Mouse (Mus musculus) midbrain, embryonic 15.5 days (tissue): ENCODE results near the gene Uap1. TPM values are rescaled to one million over a fixed set of nuclear protein-coding genes. Genes with fewer than 3 reads are reported as not detected.

ENCODE experiments used
- ATAC-seq: fragments of 200-750 bp; cut with Nextera tagmentation; replicated peaks from 2 replicates; pipeline ENCODE4 v1.8.0; 2017; ENCODE audit warnings: moderate TSS enrichment
- H3K27ac ChIP-seq: fragments of 300-500 bp; sonication (generic); 2 replicates; pipeline ENCODE4 v1.5.1; 2015; ENCODE audit warnings: mild to moderate bottlenecking, inconsistent platforms
- H3K27me3 ChIP-seq: fragments of 300-500 bp; sonication (generic); replicated peaks from 2 replicates; pipeline ENCODE4 v1.6.1; 2015; ENCODE audit warnings: inconsistent platforms
- H3K36me3 ChIP-seq: fragments of 300-500 bp; sonication (generic); replicated peaks from 2 replicates; pipeline ENCODE4 v1.6.1; 2015; ENCODE audit warnings: inconsistent platforms
- H3K4me1 ChIP-seq: fragments of 300-500 bp; sonication (generic); 2 replicates; pipeline ENCODE4 v1.6.1; 2015; ENCODE audit warnings: inconsistent platforms
- H3K4me2 ChIP-seq: fragments of 300-500 bp; sonication (generic); 2 replicates; pipeline ENCODE4 v1.6.1; 2015; ENCODE audit warnings: inconsistent platforms, mild to moderate bottlenecking, moderate library complexity
- H3K4me3 ChIP-seq: fragments of 300-500 bp; sonication (generic); 2 replicates; pipeline ENCODE4 v1.5.1; 2015; ENCODE audit warnings: mild to moderate bottlenecking, inconsistent platforms
- H3K9ac ChIP-seq: fragments of 300-500 bp; sonication (generic); 2 replicates; pipeline ENCODE4 v1.6.1; 2015; ENCODE audit warnings: mild to moderate bottlenecking, inconsistent platforms
- H3K9me3 ChIP-seq: fragments of 300-500 bp; sonication (generic); 2 replicates; pipeline ENCODE4 v1.6.1; 2016; ENCODE audit warnings: inconsistent platforms
- WGBS: fragments of 180-500 bp; shearing (Covaris S2); methylation state at CpG from one replicate; pipeline ENCODE4 v1.1.7; 2015; ENCODE audit warnings: mixed read lengths; 5-methylcytosine and 5-hydroxymethylcytosine counted together
- polyA plus RNA-seq: library from polyadenylated mRNA; unstranded; fragments of >200 nt; fragmentation: Nextera tagmentation; extraction: Ambion mirVana; gene quantifications from 2 replicates; pipeline ENCODE4 v1.2.1, GENCODE M21; 2015

Gene Uap1
- polyA plus RNA-seq, 1 experiment from 2014 or later: 63.2 TPM

- no peak overlapping the region for H3K4me2 ChIP-seq
- peaks cover 8% of the 10 kb centered on the region for H3K36me3 ChIP-seq
- H3K9ac ChIP-seq: no peak overlapping the region
- H3K4me3 ChIP-seq: no peak overlapping the region
- no peaks in the 10 kb centered on the region for H3K27me3 ChIP-seq
- no peaks in the 10 kb centered on the region for H3K9me3 ChIP-seq
- no peak for ATAC-seq
- no peak overlapping the region for H3K27ac ChIP-seq
- no peaks in the 10 kb centered on the region for H3K4me1 ChIP-seq
- WGBS: 88% methylated on average over 3 of the region's 3 CpGs
Measured at GRCm38 (mm10) chr1:170163398-170163943, 11.3 kb downstream of the Uap1 start.

DNA sequence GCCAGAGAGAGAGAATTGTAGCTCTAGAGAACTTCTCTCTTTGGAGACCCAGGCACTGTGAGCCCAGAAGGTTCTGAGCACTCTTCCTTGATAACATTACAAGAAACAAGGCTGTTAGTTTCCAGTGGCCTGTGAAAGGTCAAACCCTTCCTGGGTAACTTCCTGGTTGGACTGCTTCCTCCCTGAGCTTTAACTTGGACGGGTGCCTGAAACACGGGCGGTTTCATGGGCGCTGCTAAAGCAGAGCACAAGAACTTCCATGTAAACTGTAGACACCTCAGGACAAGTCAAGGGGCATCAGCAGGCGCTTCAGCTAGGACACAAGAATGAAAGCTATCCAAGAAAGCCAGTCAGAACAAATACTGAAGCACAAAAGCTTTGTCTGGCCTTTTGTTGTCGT is 12.9 kb downstream of the Uap1 start:
- Histone ChIP-seq H3K4me1 (no peaks in the 10 kb centered on the region), H3K27ac (no peak overlapping the region), H3K9ac (no peak overlapping the region), H3K27me3 (no peaks in the 10 kb centered on the region), H3K4me2 (no peak overlapping the region), H3K36me3 (peaks cover 16% of the 10 kb centered on the region), H3K9me3 (no peaks in the 10 kb centered on the region), H3K4me3 (no peak overlapping the region)
- ATAC-seq: no peak
- 82% methylated on average over 6 of the region's 6 CpGs for WGBS

DNA sequence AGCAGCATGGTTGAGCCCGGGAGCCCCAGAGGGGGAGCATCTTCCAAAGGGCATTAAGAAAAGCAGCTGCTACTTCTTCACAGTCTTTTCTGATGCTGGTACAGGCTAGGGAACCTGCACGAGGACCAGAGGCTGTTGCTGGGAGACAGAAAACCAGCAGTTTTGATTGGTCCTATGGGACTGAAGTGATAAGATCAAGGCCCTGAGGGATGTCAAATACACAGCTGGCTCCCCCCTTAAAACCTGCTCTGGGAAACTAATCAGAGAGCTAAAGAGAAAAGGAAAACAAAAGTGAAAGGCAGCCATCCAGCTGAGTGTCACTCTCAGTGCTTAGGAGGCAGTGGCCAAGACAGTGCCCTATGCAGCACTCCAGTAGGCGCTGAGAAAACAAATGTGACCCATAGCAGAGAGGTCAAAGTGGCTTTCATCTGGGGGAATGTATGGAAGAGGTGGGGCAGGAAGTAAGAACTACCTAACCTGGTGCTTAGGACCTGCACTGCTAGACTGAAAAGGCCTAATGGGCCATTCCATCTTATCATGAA is 14.3 kb downstream of the Uap1 start:
- no peak overlapping the region for H3K9ac ChIP-seq
- 61% methylated on average over 3 of the region's 3 CpGs for WGBS
- no peak overlapping the region for H3K27ac ChIP-seq
- no peaks in the 10 kb centered on the region for H3K27me3 ChIP-seq
- H3K4me2 ChIP-seq: no peak overlapping the region
- H3K36me3 ChIP-seq: peaks cover 8% of the 10 kb centered on the region; the same call in 1 of the 2 replicates
- no peak overlapping the region for H3K4me3 ChIP-seq
- no peak for ATAC-seq
- H3K9me3 ChIP-seq: no peaks in the 10 kb centered on the region
- H3K4me1 ChIP-seq: no peaks in the 10 kb centered on the region

DNA sequence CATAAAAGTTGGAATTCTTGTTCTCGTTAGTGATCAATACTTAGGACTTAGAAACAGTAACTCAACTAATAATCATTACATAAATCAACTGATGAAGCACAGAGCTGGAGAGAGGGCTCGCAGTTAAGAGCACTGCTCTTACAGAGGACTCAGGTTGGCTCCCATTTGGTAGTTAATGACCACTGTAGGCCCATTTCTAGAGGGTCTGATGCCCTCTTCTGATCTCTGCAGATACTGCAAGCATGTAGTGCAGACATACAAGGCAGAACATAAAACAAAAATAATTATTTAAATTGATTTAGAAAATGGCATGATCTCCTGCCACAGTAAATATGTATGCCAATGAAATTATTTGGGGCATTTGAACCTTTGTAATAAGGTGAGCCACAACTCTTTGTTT is 15.1 kb downstream of the Uap1 start:
- no peaks in the 10 kb centered on the region for H3K4me1 ChIP-seq
- ATAC-seq: no peak
- 98% methylated on average over 2 of the region's 2 CpGs for WGBS

GRCm38 (mm10) chr1:170155761-170156160 is 19.0 kb downstream of the Uap1 start:
- Histone ChIP-seq H3K36me3 (0 out of 2 replicates have a peak, but pooled peaks cover 10% of the 10 kb centered on the region), H3K9me3 (no peaks in the 10 kb centered on the region)

More for the DNA sequence above, 15.1 kb downstream of the Uap1 start:
- Histone ChIP-seq H3K36me3 (peaks cover 10% of the 10 kb centered on the region; the same call in 1 of the 2 replicates), H3K27ac (no peak overlapping the region), H3K9ac (no peak overlapping the region), H3K4me3 (no peak overlapping the region), H3K4me2 (no peak overlapping the region), H3K9me3 (no peaks in the 10 kb centered on the region), H3K27me3 (no peaks in the 10 kb centered on the region)

GRCm38 (mm10) chr1:170155298-170155697 is 19.5 kb downstream of the Uap1 start:
- Histone ChIP-seq H3K4me1 (no peaks in the 10 kb centered on the region), H3K27me3 (no peaks in the 10 kb centered on the region), H3K27ac (no peak overlapping the region), H3K9me3 (no peaks in the 10 kb centered on the region), H3K9ac (no peak overlapping the region), H3K4me3 (no peak overlapping the region), H3K4me2 (no peak overlapping the region), H3K36me3 (peaks cover 10% of the 10 kb centered on the region; the same call in 1 of the 2 replicates)
- no peak for ATAC-seq
- 81% methylated on average over 2 of the region's 2 CpGs for WGBS

More at GRCm38 (mm10) chr1:170155761-170156160, 19.0 kb downstream of the Uap1 start:
- no peak overlapping the region for H3K27ac ChIP-seq
- H3K4me2 ChIP-seq: no peak overlapping the region
- 84% methylated on average over 5 of the region's 5 CpGs for WGBS
- no peaks in the 10 kb centered on the region for H3K4me1 ChIP-seq
- ATAC-seq: no peak
- H3K9ac ChIP-seq: no peak overlapping the region
- H3K27me3 ChIP-seq: no peaks in the 10 kb centered on the region
- no peak overlapping the region for H3K4me3 ChIP-seq

- Histone ChIP-seq H3K4me1 (no peaks in the 10 kb centered on the region), H3K27me3 (no peaks in the 10 kb centered on the region), H3K9me3 (no peaks in the 10 kb centered on the region), H3K9ac (no peak overlapping the region), H3K36me3 (peaks cover 16% of the 10 kb centered on the region; the same call in 1 of the 2 replicates), H3K4me2 (no peak overlapping the region), H3K27ac (no peak overlapping the region), H3K4me3 (no peak overlapping the region)
- no peak for ATAC-seq
- whole genome bisulfite sequencing: 48% methylated on average over 8 of the region's 8 CpGs
Measured at GRCm38 (mm10) chr1:170153986-170154385, 20.8 kb downstream of the Uap1 start.

DNA sequence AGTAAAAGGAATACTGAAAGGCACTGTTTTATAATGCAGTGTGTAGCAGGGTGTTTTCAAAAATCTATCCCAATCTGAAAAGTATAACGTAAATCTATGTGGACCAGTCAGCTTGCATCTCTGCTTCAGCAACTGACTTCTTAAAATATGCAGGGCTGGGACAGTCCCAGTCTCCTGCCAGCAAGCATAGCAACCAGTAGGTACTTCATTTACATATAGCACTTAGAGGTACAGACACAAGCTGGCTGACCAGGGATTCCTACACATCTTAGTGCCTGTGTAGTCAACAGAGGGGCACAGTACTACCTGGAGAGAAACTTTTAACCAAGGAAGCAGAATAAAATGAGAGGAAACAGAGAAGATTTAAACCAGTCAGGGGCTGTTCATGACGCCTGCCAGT is 22.2 kb downstream of the Uap1 start:
- 74% methylated on average over 2 of the region's 2 CpGs for WGBS
- H3K9ac ChIP-seq: no peak overlapping the region
- no peak overlapping the region for H3K4me3 ChIP-seq
- no peaks in the 10 kb centered on the region for H3K4me1 ChIP-seq
- H3K27ac ChIP-seq: no peak overlapping the region
- no peak for ATAC-seq
- H3K9me3 ChIP-seq: no peaks in the 10 kb centered on the region
- H3K36me3 ChIP-seq: peaks cover 8% of the 10 kb centered on the region; the same call in 1 of the 2 replicates
- H3K4me2 ChIP-seq: no peak overlapping the region
- H3K27me3 ChIP-seq: no peaks in the 10 kb centered on the region

DNA sequence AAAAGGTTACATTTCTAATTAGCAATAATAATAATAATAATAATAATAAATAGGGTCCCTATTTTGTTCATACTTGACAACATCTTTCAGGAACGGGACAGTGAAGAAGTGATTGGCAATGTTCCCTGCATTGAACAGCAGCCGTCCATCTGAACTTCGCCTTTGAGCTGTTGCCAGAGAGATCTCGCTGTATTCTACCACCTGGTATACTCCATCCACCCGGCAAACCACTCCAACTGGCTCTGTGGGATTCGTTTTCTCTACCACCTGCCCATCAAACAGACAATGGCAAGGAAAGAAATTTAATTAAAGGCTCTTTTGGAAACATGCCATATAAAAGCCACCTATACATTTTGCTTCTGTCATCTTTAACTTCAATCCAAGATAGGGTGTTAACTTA is 23.9 kb downstream of the Uap1 start:
- WGBS: 73% methylated on average over 6 of the region's 6 CpGs
- Histone ChIP-seq H3K4me2 (no peak overlapping the region), H3K36me3 (peaks cover 8% of the 10 kb centered on the region; the same call in 1 of the 2 replicates), H3K9ac (no peak overlapping the region), H3K4me1 (no peaks in the 10 kb centered on the region), H3K27me3 (no peaks in the 10 kb centered on the region), H3K4me3 (no peak overlapping the region), H3K27ac (no peak overlapping the region), H3K9me3 (no peaks in the 10 kb centered on the region)
- no peak for ATAC-seq

DNA sequence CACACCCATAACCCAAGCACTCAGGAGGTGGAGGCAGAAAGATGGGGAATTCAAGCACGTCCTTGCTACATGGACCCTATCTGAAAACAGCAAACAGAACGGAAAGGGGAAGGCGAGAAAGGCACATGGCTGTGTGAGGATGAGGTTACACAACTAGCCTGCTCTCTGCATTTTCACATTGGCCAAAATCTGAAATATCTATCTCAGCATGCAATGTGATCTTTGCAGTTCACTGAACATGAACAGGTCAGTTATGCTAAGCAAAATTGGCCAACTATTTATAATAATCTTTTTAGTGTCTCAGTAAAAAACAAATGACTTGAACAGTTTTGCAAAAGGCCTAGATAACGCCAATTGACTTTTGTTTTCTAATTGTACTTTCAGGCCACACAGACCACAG is 25.0 kb downstream of the Uap1 start:
- no peaks in the 10 kb centered on the region for H3K4me1 ChIP-seq
- H3K36me3 ChIP-seq: peaks cover 6% of the 10 kb centered on the region; the same call in 1 of the 2 replicates
- H3K9ac ChIP-seq: no peak overlapping the region
- no peak for ATAC-seq
- H3K4me2 ChIP-seq: no peak overlapping the region
- WGBS: 93% methylated on average over 4 of the region's 4 CpGs
- H3K9me3 ChIP-seq: no peaks in the 10 kb centered on the region
- H3K4me3 ChIP-seq: no peak overlapping the region
- no peaks in the 10 kb centered on the region for H3K27me3 ChIP-seq
- H3K27ac ChIP-seq: no peak overlapping the region

DNA sequence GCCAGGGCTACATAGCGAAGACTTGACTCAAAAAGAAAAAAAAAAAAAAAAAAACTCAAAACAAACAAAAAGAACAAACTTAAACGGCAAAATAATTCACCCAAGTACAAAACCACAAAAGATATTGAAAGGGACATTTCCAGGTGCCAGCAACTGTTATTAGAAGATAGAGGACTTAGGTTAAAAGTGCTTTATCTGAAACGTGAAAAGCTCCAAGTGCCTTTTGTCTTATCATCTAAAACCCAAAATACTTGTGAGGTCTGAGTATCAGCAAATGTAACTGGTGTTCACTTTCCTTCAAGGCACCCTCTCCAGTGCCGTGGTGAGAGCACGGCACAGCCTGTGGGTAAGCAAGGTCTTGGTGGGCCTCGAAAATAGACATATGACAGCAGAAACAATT is 26.2 kb downstream of the Uap1 start:
- Histone ChIP-seq H3K9me3 (no peaks in the 10 kb centered on the region), H3K4me1 (no peaks in the 10 kb centered on the region), H3K9ac (no peak overlapping the region), H3K36me3 (peaks cover 6% of the 10 kb centered on the region; the same call in 1 of the 2 replicates), H3K27ac (no peak overlapping the region), H3K27me3 (no peaks in the 10 kb centered on the region), H3K4me2 (no peak overlapping the region), H3K4me3 (no peak overlapping the region)
- ATAC-seq: no peak
- 96% methylated on average over 6 of the region's 6 CpGs for WGBS

- no peak overlapping the region for H3K4me3 ChIP-seq
- no peak overlapping the region for H3K9ac ChIP-seq
- H3K36me3 ChIP-seq: peaks cover 8% of the 10 kb centered on the region; the same call in 1 of the 2 replicates
- H3K27me3 ChIP-seq: no peaks in the 10 kb centered on the region
- 91% methylated on average over 9 of the region's 9 CpGs for WGBS
- ATAC-seq: no peak
- H3K9me3 ChIP-seq: no peaks in the 10 kb centered on the region
- H3K4me1 ChIP-seq: no peaks in the 10 kb centered on the region
- no peak overlapping the region for H3K4me2 ChIP-seq
- H3K27ac ChIP-seq: no peak overlapping the region
Measured at GRCm38 (mm10) chr1:170147651-170148448, 26.9 kb downstream of the Uap1 start.
